Mouse (Mus musculus) embryonic fibroblast, embryonic 13.5 days (primary cell): ENCODE results near the gene Kat2a.

ENCODE experiments used
- CTCF ChIP-seq: IDR thresholded peaks from 2 replicates; pipeline ENCODE4 v1.5.1; 2011; ENCODE audit warnings: mild to moderate bottlenecking, control low read depth, low read length, moderate library complexity, borderline replicate concordance; ENCODE audit not compliant: insufficient read depth
- POLR2A ChIP-seq: IDR thresholded peaks from 2 replicates; pipeline ENCODE4 v1.6.1; 2011; ENCODE audit warnings: low read depth, mild to moderate bottlenecking, control low read depth, low read length, moderate library complexity

GRCm38 (mm10) chr11:100724919-100725512 lies 12.8 kb upstream of the Kat2a start:
- TF ChIP-seq CTCF, result no peak
- no peak for TF ChIP-seq POLR2A
